Mouse (Mus musculus): ENCODE results near the gene Gm3625. TPM values are rescaled to one million over a fixed set of nuclear protein-coding genes. Genes with fewer than 3 reads are reported as not detected.
A peak's percentile ranks its signal among the peaks of the same experiment; 100 is the strongest.
"Not testable (repeated sequence)": the region's sequence is repeated elsewhere in the genome, so short reads cannot be mapped to it uniquely, and the experiment has no call there.

The Gm3625 gene
- polyA plus RNA-seq, 1 experiment from 2014 or later: not detected

- no peaks in the 10 kb centered on the region for H3K36me3 ChIP-seq (replicated peaks)
- no peaks in the 10 kb centered on the region for H3K9me3 ChIP-seq (replicated peaks)
- H3K4me3 ChIP-seq (replicated peaks): no peak overlapping the region
- no peak overlapping the region for H3K9ac ChIP-seq
- H3K4me1 ChIP-seq (replicated peaks): no peaks in the 10 kb centered on the region
- H3K27ac ChIP-seq (replicated peaks): no peak overlapping the region
- ATAC-seq (ENCODE audit: insufficient read depth): no peak
- 45% methylated on average over 4 of the region's 6 CpGs for WGBS (ENCODE audit: insufficient replicate concordance)
- H3K4me2 ChIP-seq: no peak overlapping the region
- H3K27me3 ChIP-seq: no peaks in the 10 kb centered on the region
Measured at GRCm38 (mm10) chr12:4555451-4555850, 37.3 kb downstream of the Gm3625 start.

DNA sequence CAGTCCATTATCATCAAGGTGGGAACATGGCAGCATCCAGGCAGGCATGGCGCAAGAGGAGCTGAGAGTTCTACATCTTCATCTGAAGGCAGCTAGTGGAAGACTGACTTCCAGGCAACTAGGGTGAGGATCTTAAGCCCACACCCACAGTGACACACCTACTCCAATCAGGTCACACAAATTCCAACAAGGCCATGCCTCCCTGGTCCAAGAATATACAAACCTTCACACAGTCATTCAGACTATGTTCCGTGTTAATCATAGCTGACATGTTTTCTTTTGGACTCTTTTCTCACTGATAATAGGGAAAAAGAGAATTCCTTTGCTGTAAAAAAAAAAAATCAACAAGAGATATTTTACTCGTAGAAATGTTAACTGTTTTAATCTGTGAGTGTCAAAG, 39.0 kb downstream of the Gm3625 start:
- H3K9me3 ChIP-seq (replicated peaks): not testable (repeated sequence)

GRCm38 (mm10) chr12:4548053-4549013, 44.4 kb downstream of the Gm3625 start:
- Histone ChIP-seq H3K36me3 (replicated peaks) (no peaks in the 10 kb centered on the region), H3K27me3 (no peaks in the 10 kb centered on the region), H3K9me3 (replicated peaks) (no peaks in the 10 kb centered on the region), H3K4me3 (replicated peaks) (no peak overlapping the region), H3K4me1 (replicated peaks) (0 out of 2 replicates have a peak, but pooled peaks cover 3% of the 10 kb centered on the region), H3K27ac (replicated peaks) (no peak overlapping the region), H3K4me2 (peak overlapping the region; percentile 34; the same call in 1 of the 2 replicates), H3K9ac (no peak overlapping the region)
- WGBS (ENCODE audit: insufficient replicate concordance): 21% methylated on average over 18 of the region's 18 CpGs
- no peak for ATAC-seq (ENCODE audit: insufficient read depth)

More for the DNA sequence above, 39.0 kb downstream of the Gm3625 start:
- not testable (repeated sequence) for H3K4me1 ChIP-seq (replicated peaks); H3K36me3 ChIP-seq (replicated peaks); H3K27ac ChIP-seq (replicated peaks); H3K4me2 ChIP-seq; H3K9ac ChIP-seq; H3K4me3 ChIP-seq (replicated peaks); H3K27me3 ChIP-seq; ATAC-seq (ENCODE audit: insufficient read depth)
- 73% methylated on average over 3 of the region's 3 CpGs for WGBS (ENCODE audit: insufficient replicate concordance)

- no peak overlapping the region for H3K4me3 ChIP-seq (replicated peaks)
- H3K9ac ChIP-seq: no peak overlapping the region
- H3K4me1 ChIP-seq (replicated peaks): 0 out of 2 replicates have a peak, but pooled peaks cover 3% of the 10 kb centered on the region
- 56% methylated on average over 14 of the region's 14 CpGs for WGBS (ENCODE audit: insufficient replicate concordance)
- H3K27me3 ChIP-seq: no peaks in the 10 kb centered on the region
- ATAC-seq (ENCODE audit: insufficient read depth): no peak
- no peaks in the 10 kb centered on the region for H3K9me3 ChIP-seq (replicated peaks)
- no peak overlapping the region for H3K4me2 ChIP-seq
- H3K27ac ChIP-seq (replicated peaks): no peak overlapping the region
- H3K36me3 ChIP-seq (replicated peaks): no peaks in the 10 kb centered on the region
Measured at GRCm38 (mm10) chr12:4547557-4547956, 45.2 kb downstream of the Gm3625 start.

DNA sequence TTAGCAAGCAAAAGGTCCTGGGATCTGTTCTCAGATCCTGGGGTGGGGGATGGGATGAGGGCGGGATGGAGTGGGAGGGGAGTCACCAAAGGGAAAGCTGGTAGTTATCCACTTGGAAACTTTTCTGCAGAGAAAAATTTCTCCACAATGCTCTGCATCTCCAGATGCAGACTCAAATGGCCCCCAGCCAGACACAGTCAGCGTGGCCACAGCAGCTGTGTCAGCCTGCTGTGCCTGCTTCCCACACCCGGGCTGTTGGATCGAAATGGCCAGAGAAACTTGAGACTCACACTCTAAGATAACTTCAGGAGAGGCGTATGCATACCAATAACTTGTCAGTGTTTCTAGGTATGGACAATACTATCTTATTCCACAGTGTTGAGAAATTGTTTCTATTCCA, 46.2 kb downstream of the Gm3625 start:
- Histone ChIP-seq H3K4me1 (replicated peaks) (0 out of 2 replicates have a peak, but pooled peaks cover 3% of the 10 kb centered on the region), H3K36me3 (replicated peaks) (no peaks in the 10 kb centered on the region), H3K9ac (no peak overlapping the region), H3K9me3 (replicated peaks) (no peaks in the 10 kb centered on the region), H3K4me3 (replicated peaks) (no peak overlapping the region), H3K4me2 (no peak overlapping the region), H3K27me3 (no peaks in the 10 kb centered on the region), H3K27ac (replicated peaks) (no peak overlapping the region)
- 50% methylated on average over 5 of the region's 5 CpGs for WGBS (ENCODE audit: insufficient replicate concordance)
- ATAC-seq (ENCODE audit: insufficient read depth): no peak

- Histone ChIP-seq H3K9ac (no peak overlapping the region), H3K4me2 (no peak overlapping the region), H3K4me3 (replicated peaks) (no peak overlapping the region), H3K27ac (replicated peaks) (no peak overlapping the region), H3K36me3 (replicated peaks) (no peaks in the 10 kb centered on the region), H3K27me3 (no peaks in the 10 kb centered on the region), H3K4me1 (replicated peaks) (0 out of 2 replicates have a peak, but pooled peaks cover 3% of the 10 kb centered on the region), H3K9me3 (replicated peaks) (no peaks in the 10 kb centered on the region)
- no peak for ATAC-seq (ENCODE audit: insufficient read depth)
Measured at GRCm38 (mm10) chr12:4545425-4545824, 47.3 kb downstream of the Gm3625 start.

GRCm38 (mm10) chr12:4544400-4544919, 48.3 kb downstream of the Gm3625 start:
- H3K4me2 ChIP-seq: no peak overlapping the region
- no peaks in the 10 kb centered on the region for H3K36me3 ChIP-seq (replicated peaks)
- 0 out of 2 replicates have a peak, but pooled peaks cover 3% of the 10 kb centered on the region for H3K4me1 ChIP-seq (replicated peaks)
- 75% methylated on average over 5 of the region's 5 CpGs for WGBS (ENCODE audit: insufficient replicate concordance)
- H3K9ac ChIP-seq: no peak overlapping the region
- no peak for ATAC-seq (ENCODE audit: insufficient read depth)
- peaks cover 2% of the 10 kb centered on the region; the same call in 1 of the 2 replicates for H3K27me3 ChIP-seq
- no peak overlapping the region for H3K4me3 ChIP-seq (replicated peaks)
- H3K27ac ChIP-seq (replicated peaks): 0 out of 2 replicates have a peak overlapping the region, but pooled peaks have one; percentile 24
- H3K9me3 ChIP-seq (replicated peaks): no peaks in the 10 kb centered on the region

Other genes with a start within 250 kb of the Gm3625 start
- 1.3 and 1.5 TPM in 2 replicates for gene Ncoa1, start 115.7 kb downstream of the Gm3625 start, polyA plus RNA-seq (2015; fragmentation: Nextera tagmentation; extraction: Ambion mirVana)
- gene Itsn2, start 289 bp downstream of the Gm3625 start, polyA plus RNA-seq (2015; fragmentation: Nextera tagmentation; extraction: Ambion mirVana): 19.9 and 20.5 TPM in 2 replicates
- gene Fam228a, start 145.5 kb upstream of the Gm3625 start, polyA plus RNA-seq (2015; fragmentation: Nextera tagmentation; extraction: Ambion mirVana): 0.08 TPM in 1 of 2 replicates, not detected in the other
- 0.46 and 0.50 TPM in 2 replicates for gene Pfn4, start 176.1 kb upstream of the Gm3625 start, polyA plus RNA-seq (2015; fragmentation: Nextera tagmentation; extraction: Ambion mirVana)
- 0.53 and 0.55 TPM in 2 replicates for gene Fam228b, start 176.3 kb upstream of the Gm3625 start, polyA plus RNA-seq (2015; fragmentation: Nextera tagmentation; extraction: Ambion mirVana)
- 72.0 and 89.1 TPM in 2 replicates for gene Sf3b6, start 224.6 kb upstream of the Gm3625 start, polyA plus RNA-seq (2015; fragmentation: Nextera tagmentation; extraction: Ambion mirVana)
- 3.2 and 3.6 TPM in 2 replicates for gene Fkbp1b, start 248.7 kb upstream of the Gm3625 start, polyA plus RNA-seq (2015; fragmentation: Nextera tagmentation; extraction: Ambion mirVana)